Mouse (Mus musculus): ENCODE data around the gene Pgf.

Pgf gene

DNA sequence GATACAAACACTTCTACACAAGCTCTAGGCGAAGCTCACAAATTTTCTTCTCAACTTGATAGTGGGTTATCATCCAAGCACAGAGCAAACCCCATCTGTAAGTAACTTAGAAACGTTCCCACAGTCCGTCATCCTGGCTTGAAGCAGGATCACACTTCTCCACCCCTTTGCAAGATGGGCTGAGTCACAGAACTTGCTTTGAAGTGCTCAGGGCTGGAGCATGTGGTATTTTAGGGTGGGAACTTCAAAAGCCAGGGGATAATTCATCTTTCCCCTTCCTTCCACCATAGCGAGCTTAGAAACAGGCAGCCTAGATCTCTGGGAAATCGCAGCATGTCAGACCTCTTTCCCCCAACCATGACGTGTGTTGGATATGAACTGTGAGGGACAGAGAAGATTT is 21.3 kb downstream of the Pgf start:
- no peak for DNase-seq

DNA sequence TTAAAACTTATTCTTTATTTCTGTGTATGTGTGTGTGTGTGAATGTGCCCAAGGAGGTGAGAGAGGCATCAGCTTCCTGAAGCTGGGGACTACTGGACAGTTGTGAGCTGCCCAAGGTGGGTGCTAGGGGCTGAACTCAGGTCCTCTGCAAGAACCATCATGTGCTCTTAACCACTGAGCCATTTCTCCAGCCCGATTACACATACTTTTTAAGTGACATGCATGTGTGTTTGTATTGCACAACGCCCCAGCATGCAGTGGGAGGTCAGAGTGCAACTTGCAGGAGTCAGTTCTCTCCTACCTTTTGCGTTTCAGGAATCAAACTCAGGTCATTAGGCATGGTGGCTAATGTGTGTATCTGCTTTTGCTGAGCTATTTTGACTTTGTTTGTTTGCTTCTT is 24.6 kb downstream of the Pgf start:
- DNase-seq: no peak

DNA sequence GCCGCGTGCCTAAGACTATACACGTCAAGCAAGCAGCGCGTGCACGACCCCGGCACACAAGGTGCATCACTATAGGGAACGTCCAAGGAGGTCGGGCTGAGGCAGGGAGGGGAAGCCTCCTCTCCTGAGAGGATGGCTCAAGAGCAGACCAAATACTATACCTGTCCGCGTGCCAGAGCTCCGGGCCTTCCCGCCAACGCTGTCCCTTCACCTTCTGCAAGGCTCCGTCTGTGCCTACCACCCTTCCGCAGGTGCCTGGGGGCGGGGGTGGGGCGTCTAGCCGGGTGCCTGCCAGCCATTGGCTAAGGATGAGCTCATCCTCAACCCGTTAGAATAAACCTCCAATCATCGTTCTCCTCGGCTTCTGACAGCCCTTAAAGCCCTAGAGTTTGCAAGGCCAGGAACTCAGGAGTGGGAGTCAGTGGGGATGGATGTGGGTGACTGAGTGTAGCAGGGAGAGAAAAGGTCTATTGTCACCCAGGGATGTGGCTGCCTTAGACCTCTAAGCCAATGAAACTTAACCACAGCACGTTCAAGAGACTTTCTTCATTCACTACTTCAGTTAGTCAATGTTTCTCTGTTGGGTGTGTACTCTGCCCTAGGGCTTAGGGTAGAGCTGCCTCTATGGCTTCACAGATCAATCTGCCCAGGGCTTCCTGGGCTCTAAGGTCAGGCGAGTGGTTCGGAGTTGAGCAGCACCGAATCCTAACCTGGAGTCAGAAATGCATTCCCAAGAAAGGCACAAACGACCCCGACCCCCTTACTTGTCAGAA is 26.4 kb downstream of the Pgf start, which contains the start of gene Rps6kl1:
Gene Rps6kl1 (minus strand): TSS at position 263 of the 773 bp plus-strand sequence.
- peak; percentile 93 for DNase-seq

DNA sequence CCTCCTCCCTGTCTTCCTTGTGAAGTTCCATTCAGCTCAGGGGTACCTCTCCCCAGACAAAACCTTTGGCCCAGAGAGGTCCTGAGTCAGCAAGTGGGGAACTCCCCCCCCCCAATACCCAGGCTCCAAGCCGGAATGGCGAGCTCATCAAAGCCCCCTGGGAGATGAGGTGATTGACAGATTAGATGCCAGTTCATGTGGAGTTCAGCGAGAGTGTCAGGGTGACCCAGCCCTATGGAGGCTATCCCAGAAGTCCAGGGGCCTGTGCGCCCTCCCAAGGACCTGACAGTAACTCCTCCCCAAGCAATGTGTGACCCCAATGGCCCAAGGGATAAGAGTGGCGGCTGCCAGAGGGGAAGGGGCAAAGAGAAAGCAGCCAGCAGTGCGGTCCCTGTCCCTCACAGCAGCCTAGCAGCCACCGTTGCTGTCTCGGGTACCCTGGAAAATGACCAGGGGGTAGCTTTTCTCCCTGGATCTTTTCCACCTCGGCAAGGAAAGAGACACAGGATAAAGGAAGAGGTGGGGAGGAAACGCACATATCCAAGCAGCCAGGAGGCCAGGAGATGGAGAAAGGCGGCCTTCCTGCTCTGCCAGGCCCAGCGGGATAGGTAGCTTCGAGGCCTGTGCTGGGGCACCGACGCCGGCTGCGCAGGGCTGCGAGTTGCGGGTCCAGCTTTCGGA is 27.1 kb downstream of the Pgf start:
- DNase-seq: no peak

DNA sequence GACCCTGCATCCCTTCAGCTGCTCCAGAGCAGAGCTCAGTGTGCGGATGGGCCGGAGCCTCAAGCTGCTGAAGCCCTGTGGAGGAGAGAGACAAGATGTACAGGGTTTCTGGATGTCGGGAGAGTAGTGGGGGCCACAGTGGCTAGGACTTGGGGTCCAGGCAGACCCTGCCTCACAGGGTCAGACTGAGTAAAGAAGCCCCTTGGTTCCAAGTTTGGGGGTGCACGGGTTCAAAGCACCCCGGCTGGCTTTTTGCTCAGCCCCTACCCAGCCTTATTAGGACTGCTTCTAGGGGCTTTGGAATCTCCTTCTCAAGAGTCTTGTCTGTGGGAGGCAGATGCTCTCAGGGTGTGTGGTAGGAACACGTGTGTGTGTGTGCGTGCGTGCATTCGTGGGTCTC is 30.7 kb downstream of the Pgf start:
- no peak for DNase-seq

DNA sequence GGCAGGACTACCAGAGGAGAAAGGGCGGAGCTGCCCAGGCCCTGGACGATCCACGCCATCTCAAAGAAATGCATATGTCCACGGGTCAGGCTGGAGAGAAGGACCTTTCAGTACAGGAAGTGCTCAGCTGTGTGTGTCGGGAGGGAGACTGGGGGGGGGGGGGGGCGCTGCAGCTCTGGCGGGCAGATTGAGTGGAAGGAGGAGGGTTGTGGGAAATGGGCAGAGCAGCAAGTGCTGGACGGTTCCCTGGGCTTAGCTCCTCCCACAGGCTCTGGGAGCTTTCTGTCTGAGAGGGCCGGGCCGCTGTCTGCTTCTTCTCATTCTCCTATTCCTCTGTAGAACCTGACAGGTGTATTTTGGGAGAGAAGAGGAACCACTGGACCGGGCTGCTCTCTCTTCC is 31.2 kb downstream of the Pgf start:
- no peak for DNase-seq

DNA sequence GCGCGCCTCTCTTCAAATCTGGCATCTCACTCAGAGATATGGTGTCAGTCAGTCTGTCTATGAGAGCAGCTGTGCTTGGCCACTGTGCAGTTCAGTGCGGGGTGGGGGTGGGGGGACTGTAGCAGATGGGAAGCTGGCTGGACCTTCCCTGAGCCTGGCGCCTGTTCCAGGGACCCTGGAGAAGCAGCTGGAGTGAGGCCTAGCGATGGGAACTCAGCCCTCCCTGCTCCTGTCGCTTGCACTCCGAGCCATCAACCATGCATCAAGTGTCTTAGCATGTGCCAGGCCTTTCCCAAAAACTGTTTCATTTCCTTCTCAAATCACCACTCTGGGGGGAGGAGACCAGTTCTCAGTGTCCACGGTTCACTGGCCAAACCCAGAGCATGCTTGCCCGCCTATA is 32.0 kb downstream of the Pgf start:
- no peak for DNase-seq

DNA sequence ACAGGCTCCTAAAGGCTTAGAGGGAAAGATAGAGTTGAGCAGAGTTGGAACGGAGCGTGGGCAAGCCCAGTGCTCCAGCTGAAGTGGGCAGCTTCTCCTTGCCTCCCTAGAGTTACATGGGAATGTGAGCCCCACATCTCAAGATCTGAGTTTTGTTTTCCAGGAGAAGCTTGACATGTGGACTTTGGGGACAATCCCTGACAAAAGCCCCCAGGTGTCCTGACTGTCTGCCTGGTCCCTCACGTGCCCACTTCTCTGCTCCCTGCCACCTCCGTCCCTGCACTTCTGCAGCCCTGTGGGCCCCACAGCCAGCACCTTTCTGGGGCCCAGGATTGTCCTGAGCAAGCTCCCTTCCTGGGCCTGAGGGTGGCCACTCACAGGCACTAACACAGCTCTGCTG is 32.8 kb downstream of the Pgf start:
- no peak for DNase-seq

DNA sequence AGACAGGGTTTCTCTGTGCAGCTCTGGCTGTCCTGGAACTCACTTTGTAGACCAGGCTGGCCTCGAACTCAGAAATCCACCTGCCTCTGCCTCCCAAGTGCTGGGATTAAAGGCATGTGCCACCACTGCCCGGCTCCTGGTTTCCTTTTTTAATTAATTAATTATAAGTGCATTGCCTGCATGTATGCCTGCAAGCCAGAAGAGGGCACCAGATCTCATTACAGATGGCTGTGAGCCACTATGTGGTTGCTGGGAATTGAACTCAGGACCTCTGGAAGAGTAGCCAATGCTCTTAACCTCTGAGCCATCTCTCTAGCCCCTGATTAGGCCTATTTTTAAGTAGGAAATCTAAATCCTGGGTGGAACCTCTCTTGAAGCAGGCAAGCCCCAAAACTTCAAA is 33.3 kb downstream of the Pgf start:
- DNase-seq: peak; percentile 49

DNA sequence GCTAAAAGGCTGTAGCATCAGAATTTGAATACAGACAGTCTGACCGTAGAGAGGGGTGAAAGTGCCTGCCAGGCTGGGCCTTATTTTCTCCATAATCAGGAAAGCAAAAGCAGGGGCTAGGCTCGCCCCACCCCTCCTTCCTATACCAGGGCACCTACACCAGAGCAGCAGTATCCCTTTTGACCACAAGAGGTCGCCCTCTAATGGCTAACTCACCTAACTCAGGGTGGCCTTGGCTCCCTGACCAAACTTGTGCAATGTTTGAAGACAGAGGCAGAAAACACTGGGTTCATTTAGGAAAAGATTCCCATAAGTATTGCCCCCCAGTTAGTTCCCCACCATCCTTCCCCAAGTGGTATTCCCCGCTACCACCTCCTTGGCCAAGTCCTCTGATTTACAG is 34.8 kb downstream of the Pgf start:
- peak; percentile 86 for DNase-seq

DNA sequence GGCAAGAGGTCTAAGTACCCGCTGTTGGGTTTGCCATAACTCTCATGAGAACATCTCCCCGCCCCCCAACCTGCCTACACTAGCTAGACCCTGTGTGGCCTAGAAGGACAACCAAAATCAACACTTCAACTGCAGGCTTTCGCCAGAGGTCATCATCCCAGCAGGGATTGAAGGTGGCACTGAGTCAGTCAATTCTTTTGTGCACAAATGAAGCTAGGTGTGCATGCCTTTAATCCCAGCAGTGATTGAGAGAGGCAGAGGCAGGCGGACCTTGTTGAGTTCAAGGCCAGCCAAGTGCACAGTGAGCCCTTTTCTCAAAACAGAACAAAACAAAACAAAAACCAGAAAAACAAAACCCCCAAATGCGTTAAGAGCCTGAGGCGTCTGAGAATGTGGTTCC is 36.5 kb downstream of the Pgf start:
- DNase-seq: no peak

DNA sequence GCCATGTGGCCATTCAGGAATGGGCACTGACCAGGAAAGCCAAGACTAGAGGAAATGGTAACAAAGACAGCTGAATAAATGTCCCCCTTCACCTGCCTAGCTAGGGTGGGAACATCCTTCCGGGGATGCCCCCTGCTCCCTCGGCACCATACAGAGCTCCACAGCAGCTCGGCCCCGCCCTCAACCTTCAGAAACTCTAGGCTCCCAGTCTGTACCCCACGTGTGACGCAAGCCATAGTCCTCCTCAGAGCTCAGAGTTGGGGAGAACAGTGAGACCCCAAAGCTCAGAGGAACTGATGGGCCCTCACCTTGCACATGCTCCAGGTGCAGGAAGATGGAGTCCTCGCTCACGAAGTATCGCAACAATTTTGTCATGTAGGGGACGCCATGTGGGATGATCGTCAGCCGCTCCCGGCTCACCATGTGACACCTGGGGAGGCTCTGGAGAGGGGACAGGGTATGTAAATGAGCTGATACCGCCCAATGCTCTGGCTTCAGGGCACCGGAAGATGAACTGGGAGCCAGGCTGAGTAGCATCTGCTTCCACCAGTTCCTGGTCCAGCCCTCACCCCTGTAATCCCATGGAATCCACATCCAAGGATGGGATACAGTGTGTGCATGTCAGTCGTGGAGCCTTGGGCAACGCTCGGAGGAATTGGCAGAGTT is 37.4 kb downstream of the Pgf start:
- no peak for DNase-seq

DNA sequence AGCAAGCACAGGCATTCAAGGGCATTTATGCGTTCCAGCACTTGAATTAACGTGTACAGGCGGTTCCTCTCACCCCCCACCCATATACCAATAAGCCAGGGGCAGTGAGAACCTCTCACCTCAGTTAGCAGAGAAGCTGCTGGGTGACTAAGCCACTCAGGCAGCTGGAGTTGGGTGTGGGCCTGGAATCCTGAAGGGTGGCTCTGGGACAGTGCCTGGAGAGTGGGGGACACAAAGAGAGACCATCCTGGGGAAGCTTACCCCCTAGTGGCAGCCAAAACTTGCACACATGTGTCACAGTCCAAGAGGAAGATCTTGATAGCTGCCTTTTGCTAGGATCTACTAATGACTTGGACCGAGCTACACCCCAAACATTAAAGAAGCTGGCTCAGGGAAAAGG is 41.0 kb downstream of the Pgf start:
- DNase-seq: no peak

DNA sequence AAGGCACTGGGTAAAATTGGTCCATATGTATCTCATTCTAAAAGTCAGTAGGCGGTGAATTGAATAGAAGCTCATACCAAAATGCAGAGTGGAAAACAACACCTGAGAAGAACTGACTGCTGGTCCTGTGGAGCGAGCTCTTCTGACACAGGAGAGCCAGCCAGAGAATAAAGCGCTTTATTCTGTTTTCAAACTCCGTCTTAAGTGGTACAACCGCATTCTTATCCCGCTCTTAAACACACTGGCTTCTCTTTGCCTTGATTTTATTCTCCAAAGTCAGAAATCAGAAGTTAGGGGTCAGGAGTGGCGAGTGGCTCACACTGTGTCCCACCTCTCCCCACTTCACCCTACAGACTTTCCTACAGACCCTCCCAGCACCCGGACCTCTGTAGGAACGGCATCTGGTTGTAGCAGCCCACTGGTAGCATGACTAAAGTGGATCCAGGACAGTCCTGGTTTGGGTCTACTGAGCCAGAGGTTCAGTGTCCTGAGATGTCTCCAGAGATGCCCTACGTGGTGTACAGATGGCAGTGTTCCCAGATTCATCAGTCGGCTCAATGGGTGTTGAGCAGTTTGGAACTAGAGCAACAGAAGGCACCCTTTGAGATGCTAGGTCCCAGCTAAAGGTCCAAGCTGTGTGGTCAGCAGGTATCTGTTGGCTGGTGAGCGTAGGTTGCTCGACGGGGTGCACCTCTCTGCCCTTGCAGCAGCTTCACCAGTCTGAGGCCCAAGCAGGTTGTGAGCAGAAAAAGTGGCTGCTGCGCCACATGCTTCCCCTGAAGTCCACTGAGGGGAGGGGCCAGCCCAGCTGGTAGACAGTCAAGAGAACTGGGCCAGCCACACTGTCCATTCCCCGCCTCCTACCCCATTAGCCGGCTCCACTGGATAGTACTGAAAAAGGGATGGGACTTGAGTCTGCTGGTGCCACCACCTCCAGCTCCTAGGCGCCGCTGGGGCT is 41.8 kb downstream of the Pgf start:
- peak; percentile 34 for DNase-seq

DNA sequence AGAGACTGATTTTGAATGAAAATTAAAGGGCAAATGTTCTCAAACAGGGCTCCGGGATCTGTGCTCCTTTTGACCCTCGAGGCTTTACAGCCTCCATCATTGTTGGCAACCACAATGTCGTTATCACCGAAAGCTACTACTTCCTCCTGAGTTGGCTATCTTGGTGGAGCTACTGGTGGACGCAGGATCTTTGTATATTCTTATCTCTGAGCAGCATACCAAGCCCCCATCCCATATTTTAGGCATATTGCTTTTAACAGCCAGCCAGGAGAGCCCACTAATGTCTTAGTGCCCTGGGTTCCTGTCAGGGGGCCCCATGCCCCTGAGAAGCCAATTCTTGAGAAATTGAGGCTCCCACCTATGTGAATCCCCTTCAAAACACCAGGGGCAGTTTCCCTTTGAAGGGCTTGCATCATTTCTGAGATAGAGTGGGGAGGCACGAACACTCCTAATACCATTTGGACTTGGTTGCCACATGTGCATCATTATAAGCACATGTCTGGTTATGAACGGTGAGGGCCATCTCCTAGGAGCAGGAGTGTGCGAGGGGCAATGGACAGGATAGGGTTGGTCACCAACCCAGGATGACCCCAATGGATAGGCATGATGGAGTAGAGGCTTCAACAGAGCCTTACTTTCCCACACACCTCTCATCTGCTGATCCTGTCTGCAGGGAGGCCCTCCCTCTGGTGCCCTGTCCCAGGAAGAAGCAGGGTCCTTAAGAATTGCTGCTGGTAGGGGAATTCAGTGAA is 43.4 kb downstream of the Pgf start:
- no peak for DNase-seq

DNA sequence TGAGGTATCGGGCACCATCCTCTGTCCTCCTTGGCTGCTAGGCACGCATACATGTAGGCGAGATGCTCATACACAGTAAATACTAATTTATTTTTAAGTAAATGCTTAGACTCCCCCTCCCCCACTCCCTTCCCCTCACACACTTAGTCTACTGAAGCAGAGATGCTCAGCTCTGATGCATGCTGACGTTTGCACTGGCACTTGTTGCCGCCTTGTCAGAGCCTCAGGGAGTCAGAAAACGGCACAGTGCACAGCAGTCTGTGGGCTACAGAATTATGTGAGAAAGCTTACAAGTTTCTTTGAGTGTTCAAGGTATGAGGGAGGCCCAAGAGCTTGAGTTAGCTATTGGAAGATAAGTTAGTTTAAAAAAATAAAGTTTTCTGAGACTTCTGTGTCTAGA is 46.2 kb downstream of the Pgf start:
- DNase-seq: no peak

DNA sequence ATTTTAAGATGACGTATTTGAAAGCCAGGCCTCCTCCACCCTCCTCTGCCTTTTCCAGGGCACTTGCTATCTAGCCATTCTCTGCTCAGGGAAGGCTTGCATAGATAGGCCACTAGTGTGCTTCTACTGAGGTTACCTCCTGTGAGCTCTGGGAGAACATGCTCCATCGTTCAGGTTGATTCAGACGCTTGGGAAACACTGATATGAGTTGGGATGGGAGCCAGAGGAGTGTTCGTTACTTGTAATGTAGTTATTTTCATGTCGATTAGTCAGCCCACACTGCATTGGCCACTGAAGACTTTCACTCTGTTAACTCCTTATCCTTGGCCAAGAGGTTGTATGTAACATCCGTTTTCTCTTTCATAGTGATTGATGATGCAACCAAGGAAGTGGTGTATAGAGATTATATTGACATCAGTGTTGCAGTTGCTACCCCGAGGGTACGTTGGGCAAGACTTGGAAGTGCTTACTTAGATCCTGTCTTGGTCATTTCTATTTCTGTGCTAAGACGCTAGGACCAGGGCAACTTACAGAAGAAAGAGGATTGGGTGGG is 48.1 kb downstream of the Pgf start:
- no peak for DNase-seq

DNA sequence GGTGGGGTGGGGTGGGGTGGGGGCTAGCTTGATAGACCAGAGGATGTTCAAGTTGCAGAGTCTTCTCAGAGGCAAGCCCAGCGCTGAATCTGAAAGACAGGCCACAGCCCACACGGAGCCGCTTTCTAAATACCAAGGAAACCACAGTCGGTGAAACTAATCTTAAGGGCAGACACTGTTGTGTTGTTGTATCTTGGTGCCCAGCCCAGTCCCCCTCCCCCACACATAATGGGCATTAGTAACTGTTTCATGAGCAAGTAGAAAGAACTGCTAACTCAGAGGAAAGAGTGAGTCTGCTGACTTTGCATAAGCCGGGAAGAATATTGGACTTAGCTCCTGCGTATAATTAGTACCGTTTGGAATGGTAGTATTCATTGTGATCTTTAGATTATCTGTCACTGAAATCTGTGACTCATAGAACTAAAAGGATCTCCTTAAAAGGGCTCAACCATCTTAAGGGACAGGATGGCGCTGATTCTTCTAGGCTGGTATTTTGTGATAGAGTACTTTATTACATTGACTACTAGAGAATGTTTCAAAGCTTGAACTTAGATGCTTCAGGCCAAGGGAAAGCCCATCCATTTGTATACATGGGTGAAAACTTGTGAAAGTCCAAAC is 50.5 kb downstream of the Pgf start:
- DNase-seq: no peak

DNA sequence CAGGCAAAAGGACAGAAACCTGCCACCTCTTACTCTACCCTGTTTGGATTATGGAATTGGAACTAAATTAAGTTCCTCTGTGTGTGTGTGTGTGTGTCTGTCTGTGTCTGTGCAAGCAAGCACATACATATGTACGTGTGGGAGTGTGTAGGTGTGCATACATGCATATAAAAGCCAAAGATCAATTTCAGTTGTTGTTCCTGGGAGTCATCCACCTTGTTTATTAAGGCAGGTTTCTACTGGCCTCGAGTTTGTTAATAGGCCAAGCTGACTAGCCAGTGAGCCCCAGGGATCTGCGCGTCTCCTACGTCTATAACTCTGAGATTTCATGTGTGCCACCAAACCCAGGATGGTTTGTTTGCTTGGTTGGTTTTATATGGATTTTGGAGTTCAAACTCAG is 52.8 kb downstream of the Pgf start:
- no peak for DNase-seq

DNA sequence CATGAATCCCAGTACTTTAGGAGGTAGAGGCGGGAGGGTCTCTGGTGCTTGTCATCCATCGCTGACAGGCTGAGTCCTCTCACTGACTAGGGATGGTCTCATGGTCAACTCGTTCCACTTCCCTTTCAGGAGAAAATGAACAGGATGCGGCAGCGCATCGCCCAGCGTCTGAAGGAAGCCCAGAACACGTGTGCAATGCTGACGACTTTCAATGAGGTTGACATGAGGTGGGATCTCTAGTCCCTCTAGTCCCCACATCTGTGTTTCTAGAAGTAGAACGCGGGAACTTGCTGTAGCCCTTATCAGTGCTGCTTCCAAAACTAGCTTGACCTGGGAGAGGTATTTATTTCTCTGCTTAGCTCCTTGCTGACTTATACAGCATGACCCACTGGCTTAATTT is 53.9 kb downstream of the Pgf start:
- DNase-seq: no peak

DNA sequence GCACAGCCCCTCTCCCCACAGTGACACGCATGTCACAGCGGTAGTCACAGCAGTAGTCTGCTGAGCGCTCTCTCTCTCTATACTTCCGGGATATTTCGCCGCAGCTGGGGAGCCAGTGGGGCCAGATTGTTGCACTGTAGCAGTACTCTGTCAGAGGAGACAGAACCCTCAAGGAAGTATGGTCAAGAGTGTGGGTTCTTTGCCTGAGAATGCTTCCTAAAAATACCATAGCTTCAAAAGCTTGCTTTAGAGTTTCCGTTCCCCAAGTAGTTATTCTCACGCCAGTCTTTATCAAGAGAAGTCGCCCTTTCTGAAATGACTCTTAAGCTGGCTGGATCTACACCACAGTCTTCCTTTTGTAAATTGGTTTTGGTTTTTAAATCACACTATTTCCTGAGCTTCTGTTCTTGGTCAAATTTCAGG is 54.5 kb downstream of the Pgf start:
- DNase-seq: no peak
